Mouse (Mus musculus) limb, embryonic 12.5 days (tissue): Measurements from ENCODE around the gene Rab31. TPM values are rescaled to one million over a fixed set of nuclear protein-coding genes. Genes with fewer than 3 reads are reported as not detected.

Experiments
- ATAC-seq: fragments of 200-750 bp; cut with Nextera tagmentation; 2 replicates; pipeline ENCODE4 v1.8.0; 2017; ENCODE audit warnings: low read depth, moderate TSS enrichment; ENCODE audit not compliant: insufficient number of reproducible peaks, insufficient read depth, low FRiP score, low TSS enrichment
- H3K27ac ChIP-seq: fragments of 300-500 bp; sonication (generic); 2 replicates; pipeline ENCODE4 v1.5.1; 2016; ENCODE audit warnings: mild to moderate bottlenecking, moderate library complexity
- H3K27me3 ChIP-seq: fragments of 300-500 bp; sonication (generic); 2 replicates; pipeline ENCODE4 v1.6.1; 2016; ENCODE audit warnings: mild to moderate bottlenecking, moderate library complexity
- H3K36me3 ChIP-seq: fragments of 300-500 bp; sonication (generic); 2 replicates; pipeline ENCODE4 v1.6.1; 2016; ENCODE audit warnings: mild to moderate bottlenecking, moderate library complexity
- H3K4me1 ChIP-seq: fragments of 300-500 bp; sonication (generic); replicated peaks from 2 replicates; pipeline ENCODE4 v1.6.1; 2016
- H3K4me2 ChIP-seq: fragments of 300-500 bp; sonication (generic); 2 replicates; pipeline ENCODE4 v1.6.1; 2016; ENCODE audit warnings: mild to moderate bottlenecking, moderate library complexity
- H3K4me3 ChIP-seq: fragments of 300-500 bp; sonication (generic); replicated peaks from 2 replicates; pipeline ENCODE4 v1.5.1; 2016; ENCODE audit warnings: mild to moderate bottlenecking
- H3K9ac ChIP-seq: fragments of 300-500 bp; sonication (generic); replicated peaks from 2 replicates; pipeline ENCODE4 v1.6.1; 2016; ENCODE audit warnings: mild to moderate bottlenecking, moderate library complexity
- H3K9me3 ChIP-seq: fragments of 300-500 bp; sonication (generic); 2 replicates; pipeline ENCODE4 v1.6.1; 2016; ENCODE audit warnings: mild to moderate bottlenecking, moderate library complexity
- WGBS: fragments of 180-500 bp; shearing (Covaris S2); methylation state at CpG from one replicate; pipeline ENCODE4 v1.1.7; 2016; 5-methylcytosine and 5-hydroxymethylcytosine counted together
- polyA plus RNA-seq: library from polyadenylated mRNA; unstranded; fragments of >200 nt; fragmentation: Nextera tagmentation; extraction: Ambion mirVana; gene quantifications from 2 replicates; pipeline ENCODE4 v1.2.1, GENCODE M21; 2016

Gene Rab31
- polyA plus RNA-seq, 1 experiment from 2014 or later: 54.0 TPM

GRCm38 (mm10) chr17:65613463-65614412 is 158.8 kb downstream of the Rab31 start, which contains the start of gene Vapa:
TSS of gene Vapa (minus strand) at chr17:65613555.
- H3K36me3 ChIP-seq: no peaks in the 10 kb centered on the region
- H3K27me3 ChIP-seq: no peaks in the 10 kb centered on the region
- peak within 1 kb of the TSS; percentile 97 for H3K9ac ChIP-seq
- peak within 1 kb of the TSS; percentile 69 for H3K4me2 ChIP-seq
- H3K9me3 ChIP-seq: no peaks in the 10 kb centered on the region
- peaks cover 26% of the 10 kb centered on the region for H3K4me1 ChIP-seq
- H3K4me3 ChIP-seq: peak within 1 kb of the TSS; percentile 98
- peak; percentile 88 for ATAC-seq
- peak within 1 kb of the TSS; percentile 99 for H3K27ac ChIP-seq
- under 1% methylated on average over 84 of the region's 85 CpGs for WGBS

- Histone ChIP-seq H3K27me3 (no peaks in the 10 kb centered on the region), H3K4me1 (peaks cover 31% of the 10 kb centered on the region), H3K36me3 (no peaks in the 10 kb centered on the region), H3K4me2 (peak overlapping the region; percentile 64; the same call in 1 of the 2 replicates), H3K27ac (peak overlapping the region; percentile 99), H3K9me3 (no peaks in the 10 kb centered on the region), H3K4me3 (peak overlapping the region; percentile 98), H3K9ac (peak overlapping the region; percentile 97)
- WGBS: 0% methylated on average over 36 of the region's 42 CpGs
- ATAC-seq: peak; percentile 44; the same call in 1 of the 2 replicates
These were observed 159.4 kb downstream of the Rab31 start for GRCm38 (mm10) chr17:65613142-65613462.

DNA sequence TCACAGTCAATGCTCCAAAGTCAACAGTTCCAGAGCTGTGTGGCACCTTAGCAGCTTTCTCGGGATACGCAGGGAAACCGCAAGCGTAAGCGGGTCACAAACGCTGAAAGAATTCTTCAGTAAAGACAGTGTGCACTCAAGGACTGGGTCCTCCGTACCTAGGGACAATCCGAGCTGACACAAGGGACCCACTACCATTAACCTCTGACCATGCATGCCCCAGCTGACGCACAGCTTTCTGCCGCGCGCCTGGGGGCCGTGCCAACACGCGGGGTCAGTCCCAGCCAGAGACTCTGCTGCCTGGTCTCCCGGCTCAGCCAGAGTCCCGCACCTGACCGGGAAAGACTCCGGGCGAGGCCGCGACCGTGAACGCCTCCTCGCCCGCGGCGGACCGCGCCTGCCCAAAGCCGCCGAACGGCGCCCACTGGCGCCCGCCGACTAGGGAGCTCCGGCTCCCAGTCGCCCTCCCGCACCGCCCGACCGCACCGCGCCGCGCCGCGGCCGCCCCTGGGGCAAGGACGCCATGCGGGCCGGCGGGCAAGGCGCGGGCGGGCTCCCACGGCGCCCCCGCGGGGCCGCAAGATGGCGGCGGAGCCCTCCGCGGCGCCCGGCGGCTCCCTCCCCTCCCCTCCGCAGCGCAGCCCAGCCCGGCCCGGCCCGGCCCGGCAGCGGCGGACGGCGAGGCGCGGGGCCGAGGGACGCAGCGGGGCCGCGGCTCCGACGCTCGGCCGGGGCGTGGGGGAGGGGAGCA is 160.0 kb downstream of the Rab31 start:
- Histone ChIP-seq H3K27me3 (no peaks in the 10 kb centered on the region), H3K4me1 (peaks cover 36% of the 10 kb centered on the region), H3K9ac (peak overlapping the region; percentile 97), H3K36me3 (no peaks in the 10 kb centered on the region), H3K4me3 (peak overlapping the region; percentile 98), H3K9me3 (no peaks in the 10 kb centered on the region), H3K27ac (peak overlapping the region; percentile 99), H3K4me2 (peak overlapping the region; percentile 64)
- WGBS: under 1% methylated on average over 68 of the region's 91 CpGs
- peak; percentile 45 for ATAC-seq

GRCm38 (mm10) chr17:65611721-65612120 is 160.8 kb downstream of the Rab31 start:
- 7% methylated on average over 4 of the region's 4 CpGs for WGBS
- Histone ChIP-seq H3K4me3 (peak overlapping the region; percentile 98), H3K9me3 (no peaks in the 10 kb centered on the region), H3K36me3 (no peaks in the 10 kb centered on the region), H3K4me2 (peak overlapping the region; percentile 64), H3K4me1 (peaks cover 42% of the 10 kb centered on the region), H3K27ac (no peak overlapping the region), H3K9ac (0 out of 2 replicates have a peak overlapping the region, but pooled peaks have one; percentile 12), H3K27me3 (no peaks in the 10 kb centered on the region)
- ATAC-seq: no peak

- Histone ChIP-seq H3K27ac (no peak overlapping the region), H3K4me1 (peaks cover 49% of the 10 kb centered on the region), H3K4me3 (no peak overlapping the region), H3K9me3 (no peaks in the 10 kb centered on the region), H3K27me3 (no peaks in the 10 kb centered on the region), H3K4me2 (no peak overlapping the region), H3K36me3 (no peaks in the 10 kb centered on the region), H3K9ac (no peak overlapping the region)
- ATAC-seq: no peak
- 85% methylated on average over 5 of the region's 5 CpGs for WGBS
These were observed 163.8 kb downstream of the Rab31 start for GRCm38 (mm10) chr17:65608743-65609142.

- no peak overlapping the region for H3K27ac ChIP-seq
- H3K4me2 ChIP-seq: no peak overlapping the region
- peaks cover 49% of the 10 kb centered on the region for H3K4me1 ChIP-seq
- no peaks in the 10 kb centered on the region for H3K9me3 ChIP-seq
- no peaks in the 10 kb centered on the region for H3K36me3 ChIP-seq
- 81% methylated on average over 2 of the region's 2 CpGs for WGBS
- no peak for ATAC-seq
- H3K4me3 ChIP-seq: no peak overlapping the region
- no peaks in the 10 kb centered on the region for H3K27me3 ChIP-seq
- H3K9ac ChIP-seq: no peak overlapping the region
These were observed 164.3 kb downstream of the Rab31 start for GRCm38 (mm10) chr17:65608312-65608687.

- Histone ChIP-seq H3K27ac (no peak overlapping the region), H3K9me3 (no peaks in the 10 kb centered on the region), H3K36me3 (no peaks in the 10 kb centered on the region), H3K4me2 (no peak overlapping the region), H3K4me3 (no peak overlapping the region), H3K27me3 (no peaks in the 10 kb centered on the region), H3K4me1 (peaks cover 49% of the 10 kb centered on the region), H3K9ac (no peak overlapping the region)
- no peak for ATAC-seq
- 58% methylated on average over 7 of the region's 7 CpGs for WGBS
These were observed 164.8 kb downstream of the Rab31 start for GRCm38 (mm10) chr17:65607574-65608311.

DNA sequence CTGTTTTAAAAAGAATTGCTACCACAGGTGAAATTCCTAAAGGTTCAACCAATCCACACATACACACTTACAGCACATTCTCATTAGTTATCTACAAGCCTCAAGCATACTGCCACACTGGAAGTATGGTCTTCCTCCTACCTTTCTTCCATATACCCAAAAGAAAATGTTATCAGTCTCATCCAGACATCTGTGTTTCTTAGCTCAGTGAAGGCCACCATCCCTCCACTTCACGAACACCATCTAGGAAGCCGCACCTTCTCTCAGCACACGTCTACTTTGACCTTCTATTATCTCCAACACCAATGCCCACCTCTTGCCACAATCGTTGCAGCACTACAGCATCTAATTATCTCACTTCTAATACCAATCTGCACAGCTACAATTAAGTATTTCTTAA is 166.5 kb downstream of the Rab31 start:
- H3K9ac ChIP-seq: no peak overlapping the region
- no peak overlapping the region for H3K27ac ChIP-seq
- H3K4me1 ChIP-seq: peaks cover 42% of the 10 kb centered on the region
- H3K4me2 ChIP-seq: no peak overlapping the region
- no peaks in the 10 kb centered on the region for H3K36me3 ChIP-seq
- ATAC-seq: no peak
- H3K27me3 ChIP-seq: no peaks in the 10 kb centered on the region
- 83% methylated on average over 4 of the region's 4 CpGs for WGBS
- no peak overlapping the region for H3K4me3 ChIP-seq
- H3K9me3 ChIP-seq: no peaks in the 10 kb centered on the region

DNA sequence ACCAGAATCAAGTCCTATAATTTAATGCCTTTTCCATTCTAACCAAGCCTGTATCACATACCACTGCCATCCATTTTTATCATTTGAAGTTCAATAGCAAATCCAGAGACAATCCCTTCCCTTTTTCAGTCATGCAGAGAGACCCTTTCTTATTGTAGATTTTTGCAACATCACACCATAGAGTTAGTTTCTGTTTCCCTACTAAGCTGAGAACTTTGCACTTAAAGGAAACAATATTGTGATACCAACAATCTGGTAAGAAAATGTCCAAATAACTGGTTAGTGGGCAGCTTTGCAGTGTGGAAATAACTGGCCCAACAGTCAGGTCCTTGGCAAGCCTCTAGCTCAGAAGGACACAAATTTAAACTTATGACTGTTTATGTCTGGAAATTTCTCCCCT is 167.7 kb downstream of the Rab31 start:
- H3K36me3 ChIP-seq: no peaks in the 10 kb centered on the region
- no peak overlapping the region for H3K27ac ChIP-seq
- H3K27me3 ChIP-seq: no peaks in the 10 kb centered on the region
- H3K9ac ChIP-seq: no peak overlapping the region
- H3K9me3 ChIP-seq: no peaks in the 10 kb centered on the region
- no peak overlapping the region for H3K4me2 ChIP-seq
- peaks cover 48% of the 10 kb centered on the region for H3K4me1 ChIP-seq
- no peak for ATAC-seq
- H3K4me3 ChIP-seq: no peak overlapping the region

GRCm38 (mm10) chr17:65604315-65604714 is 168.2 kb downstream of the Rab31 start:
- H3K9ac ChIP-seq: no peak overlapping the region
- H3K9me3 ChIP-seq: no peaks in the 10 kb centered on the region
- H3K4me2 ChIP-seq: no peak overlapping the region
- H3K36me3 ChIP-seq: no peaks in the 10 kb centered on the region
- no peak overlapping the region for H3K27ac ChIP-seq
- H3K4me3 ChIP-seq: no peak overlapping the region
- no peak for ATAC-seq
- no peaks in the 10 kb centered on the region for H3K27me3 ChIP-seq
- H3K4me1 ChIP-seq: peaks cover 43% of the 10 kb centered on the region
